Mouse (Mus musculus) embryonic stem cell, embryonic (primary cell): Measurements from ENCODE around the gene Synj2.

Experiments used
- CTCF ChIA-PET, 4 experiments: fragments of 300-600 bp in 2 of 4; fragments of 350-600 bp in 2 of 4; sonication (Branson Sonifier 250); formaldehyde crosslinking; loops; one replicate each; lab custom pipeline; 2022; ENCODE audit warnings: inconsistent platforms in 2 of 4; lab: Charles Lee
- POLR2A ChIA-PET, 4 experiments: fragments of 300-600 bp in 2 of 4; fragments of 350-600 bp in 2 of 4; sonication (Branson Sonifier 250); formaldehyde crosslinking; loops; one replicate each; lab custom pipeline; 2022; ENCODE audit warnings: antibody characterized with exemption in 4 of 4, inconsistent platforms in 1 of 4; lab: Charles Lee

Synj2 gene

DNA sequence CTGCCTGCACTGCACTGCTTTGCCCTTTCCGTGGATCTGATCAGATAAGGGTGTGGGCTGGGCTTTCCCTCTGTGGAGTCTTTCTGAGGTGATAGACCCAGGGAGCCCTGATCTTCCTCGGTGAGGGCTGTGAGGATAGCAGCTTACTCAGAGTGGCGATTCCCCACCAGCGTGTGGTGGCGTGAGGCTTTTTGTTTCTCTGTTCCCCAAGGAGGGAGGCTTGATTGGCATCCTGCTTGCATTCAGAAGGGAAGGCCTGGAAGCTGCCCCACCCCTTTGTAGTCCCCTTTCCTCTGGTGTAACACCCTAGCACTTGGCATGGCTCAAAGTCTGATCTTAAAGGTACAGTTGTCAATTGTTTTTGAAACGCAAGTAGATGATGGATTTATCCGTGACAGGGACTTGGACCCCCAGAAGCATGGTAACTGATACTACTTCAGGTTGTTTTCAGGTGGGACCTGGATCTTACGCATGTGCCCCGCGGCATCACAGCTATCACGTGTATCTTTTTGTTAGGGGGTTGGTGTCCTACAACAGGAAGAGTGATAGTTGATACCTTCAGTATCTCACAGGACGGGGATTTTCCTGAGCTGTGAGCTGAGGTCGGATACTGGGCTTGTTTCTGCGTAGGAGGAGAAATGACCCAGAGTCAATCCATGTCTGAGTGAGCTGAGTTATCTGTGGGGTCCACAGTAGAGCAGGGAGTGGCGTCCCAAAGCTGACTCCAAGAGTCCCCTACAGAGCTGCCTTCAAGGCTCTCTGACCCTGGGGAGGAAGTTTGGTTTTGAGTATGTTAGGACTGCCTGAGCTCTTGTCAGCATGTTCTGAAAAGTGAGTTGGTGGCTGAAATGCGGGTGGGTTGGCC lies 36.2 kb downstream of the Synj2 start:
- ChIA-PET POLR2A (interaction anchor here in 2 of 4 experiments (0.7 to 4.8 kb wide), 29 partner anchors 8 to 177 kb away, joined by 3 to 38 read pairs (median 4); partner anchors contain the start of genes Snx9 (in 1 of the 2) and Synj2 (in 1 of the 2)), CTCF (interaction anchor here in 3 of 4 experiments (0.6 to 1.9 kb wide), 15 partner anchors 18 to 548 kb away, joined by 3 to 7 read pairs (median 5); partner anchors contain the start of gene Synj2 (in 1 of the 3))

DNA sequence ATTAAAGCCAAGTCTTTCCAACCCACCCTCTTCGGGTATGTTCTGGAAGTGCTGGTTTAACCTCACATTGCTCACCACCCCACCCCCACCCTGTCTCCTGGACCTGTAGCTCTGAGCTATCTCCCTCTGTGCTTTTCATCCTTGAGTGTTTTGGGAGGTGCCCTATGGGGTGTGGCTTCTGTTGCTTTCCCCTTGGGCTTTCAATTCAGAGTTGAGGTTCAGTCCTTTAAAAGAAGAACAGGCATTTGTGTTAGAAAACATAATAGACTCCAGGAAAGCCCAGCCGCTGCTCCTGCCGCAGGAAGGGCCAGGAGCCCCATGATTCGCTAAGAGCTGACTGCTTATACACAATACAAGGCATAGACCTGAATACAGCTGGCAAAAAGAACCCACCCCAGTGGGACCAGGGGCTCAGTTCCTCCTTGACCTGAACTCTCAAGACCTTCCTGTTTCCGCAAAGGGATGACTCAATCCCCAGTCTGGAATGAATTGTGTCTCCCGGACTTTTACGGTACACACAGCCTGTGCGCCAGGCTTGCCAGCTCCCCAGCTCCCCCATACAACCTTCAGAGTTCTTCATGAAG lies 36.9 kb downstream of the Synj2 start:
- CTCF ChIA-PET, result interaction anchor here in 3 of 4 experiments (0.6 to 1.9 kb wide), 17 partner anchors 12 to 969 kb away, joined by 3 to 7 read pairs (median 5); partner anchors contain the start of gene Synj2 (in 1 of the 3)
- POLR2A ChIA-PET, result interaction anchor here in 3 of 4 experiments (0.6 to 4.8 kb wide), 30 partner anchors 9 to 654 kb away, joined by 3 to 38 read pairs (median 4); partner anchors contain the start of genes Snx9 (in 1 of the 3) and Synj2 (in 1 of the 3)

DNA sequence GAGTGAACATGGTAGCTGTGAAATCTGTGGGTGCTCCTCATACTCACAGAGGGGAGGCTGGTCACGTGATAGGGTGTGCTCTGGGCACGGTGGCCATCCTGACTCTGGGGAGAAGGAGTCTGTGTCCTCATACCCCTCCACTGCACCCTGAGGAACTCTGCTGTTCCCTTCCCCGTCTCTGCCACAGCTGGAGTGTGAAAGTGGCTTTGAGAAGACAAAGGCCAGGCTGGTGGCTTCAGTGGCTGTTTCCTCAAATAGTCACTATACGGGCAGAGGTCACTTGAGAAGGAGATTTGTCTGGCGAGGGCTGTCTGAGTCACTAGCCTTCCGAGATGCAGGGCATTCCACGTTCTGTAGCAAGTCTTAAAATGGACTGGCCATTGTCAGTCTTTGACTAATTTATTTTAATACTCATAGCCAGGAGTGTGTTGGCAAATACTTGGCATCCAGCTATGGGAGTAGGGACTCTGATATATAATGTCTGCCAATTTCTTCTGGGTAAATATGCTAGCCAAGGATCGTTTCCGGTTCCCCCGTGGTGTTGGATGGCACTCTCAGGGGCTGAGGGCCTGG lies 37.5 kb downstream of the Synj2 start:
- ChIA-PET CTCF (interaction anchor here in 3 of 4 experiments (0.6 to 1.9 kb wide), 13 partner anchors 12 to 969 kb away, joined by 3 to 7 read pairs (median 5); partner anchors contain the start of gene Synj2 (in 1 of the 3)), POLR2A (interaction anchor here in 3 of 4 experiments (0.6 to 4.8 kb wide), 25 partner anchors 9 to 654 kb away, joined by 3 to 38 read pairs (median 4); partner anchors contain the start of gene Synj2 (in 1 of the 3))

DNA sequence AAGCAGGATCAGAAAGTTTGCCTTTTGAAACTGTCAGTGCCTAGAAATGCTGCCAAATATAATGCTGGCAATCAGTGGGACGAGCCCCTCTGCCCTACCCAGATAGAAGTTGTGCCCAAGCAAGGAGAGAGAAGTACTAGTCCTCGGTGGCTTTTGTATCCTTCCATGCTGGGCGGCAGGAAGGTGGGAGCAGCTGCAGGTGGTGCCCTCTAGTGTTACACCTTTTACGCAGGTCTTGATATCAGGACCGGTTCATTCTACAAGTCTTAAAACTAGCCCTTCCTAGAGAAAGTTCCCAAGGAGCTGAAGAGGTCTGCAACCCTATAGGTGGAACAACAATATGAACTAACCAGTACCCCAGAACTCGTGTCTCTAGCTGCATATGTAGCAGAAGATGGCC lies 39.8 kb downstream of the Synj2 start:
- CTCF ChIA-PET, result interaction anchor here in 3 of 4 experiments (0.6 to 1.7 kb wide), 8 partner anchors 20 to 74 kb away, joined by 3 to 9 read pairs (median 3); partner anchors contain the start of gene Synj2 (in 2 of the 3)
- POLR2A ChIA-PET, result interaction anchor here in 3 of 4 experiments (0.6 to 4.9 kb wide), 9 partner anchors 12 to 184 kb away, joined by 3 to 25 read pairs (median 4); no protein-coding TSS in a partner anchor

DNA sequence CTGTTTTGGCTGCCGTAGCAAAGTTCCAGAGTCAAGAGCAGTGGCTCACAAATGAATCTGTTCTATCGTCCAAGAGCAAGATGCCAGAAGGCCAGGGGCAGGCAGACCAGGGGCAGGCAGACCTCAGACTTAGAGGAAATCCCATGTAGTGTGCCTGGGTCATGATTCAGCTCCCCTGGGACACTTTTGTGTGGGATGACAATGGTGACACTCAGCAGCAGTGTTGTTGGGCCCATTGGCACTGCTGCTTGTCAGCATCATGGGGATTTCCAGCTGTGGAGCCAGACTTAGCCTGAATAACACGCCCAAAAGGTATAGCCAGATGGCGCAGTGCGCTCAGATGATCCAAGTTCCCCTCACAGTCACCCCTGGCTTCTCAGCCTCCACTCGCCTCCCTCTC lies 42.1 kb downstream of the Synj2 start:
- POLR2A ChIA-PET, result interaction anchor here in 3 of 4 experiments (0.6 to 4.9 kb wide), 4 partner anchors 14 to 49 kb away, joined by 3 to 25 read pairs (median 4); no protein-coding TSS in a partner anchor
- CTCF ChIA-PET, result interaction anchor here in 3 of 4 experiments (0.6 to 1.9 kb wide), 4 partner anchors 7 to 62 kb away, joined by 3 to 5 read pairs (median 4); no protein-coding TSS in a partner anchor

DNA sequence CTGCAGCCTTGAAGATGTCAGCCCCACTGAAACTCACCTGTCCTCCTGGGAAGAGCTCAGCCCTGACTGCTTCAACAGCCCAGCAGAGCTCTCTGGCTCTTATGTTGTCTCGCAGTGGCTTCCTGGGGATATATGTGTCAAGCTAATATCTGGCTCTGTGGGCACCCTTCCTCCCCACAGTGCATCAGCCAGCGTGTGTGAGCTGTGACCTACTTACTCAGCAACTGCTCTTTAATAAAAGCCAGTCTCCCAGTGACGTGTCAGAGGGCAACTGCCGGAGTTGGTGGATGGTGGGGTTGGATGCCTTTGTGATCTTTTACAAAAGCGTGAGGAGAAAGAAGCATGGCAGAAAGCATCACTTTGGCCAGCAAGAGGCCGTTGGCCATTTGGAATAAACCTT lies 42.8 kb downstream of the Synj2 start:
- ChIA-PET CTCF (interaction anchor here in 2 of 4 experiments (0.6 to 1.9 kb wide), 4 partner anchors 8 to 71 kb away, joined by 3 to 5 read pairs (median 4); no protein-coding TSS in a partner anchor), POLR2A (interaction anchor here in 2 of 4 experiments (0.7 to 4.9 kb wide), 10 partner anchors 9 to 90 kb away, joined by 3 to 25 read pairs (median 3); no protein-coding TSS in a partner anchor)

DNA sequence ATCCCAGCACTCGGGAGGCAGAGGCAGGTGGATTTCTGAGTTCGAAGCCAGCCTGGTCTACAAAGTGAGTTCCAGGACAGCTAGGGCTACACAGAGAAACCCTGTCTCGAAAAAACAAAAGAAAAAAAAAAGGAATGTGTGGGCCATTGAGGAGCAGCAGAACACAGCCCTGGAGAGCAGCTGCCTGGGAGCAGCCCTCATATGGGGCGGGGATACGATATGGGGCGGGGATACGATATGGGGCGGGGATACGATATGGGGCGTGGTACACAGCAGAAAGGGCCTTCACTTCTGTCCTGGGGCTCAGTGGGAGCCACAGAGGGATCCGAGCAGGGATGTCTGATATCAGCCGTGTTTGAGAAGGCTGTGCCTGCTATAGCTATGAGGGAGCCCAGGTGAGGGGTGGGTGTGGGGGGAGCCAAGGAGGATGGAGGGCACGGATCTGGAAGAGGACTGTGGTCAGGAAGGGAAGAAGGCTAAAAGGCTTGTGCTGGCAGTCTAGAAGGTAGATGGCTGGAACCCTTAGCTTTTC lies 43.7 kb downstream of the Synj2 start:
- POLR2A ChIA-PET, result interaction anchor here (0.5 to 4.9 kb wide), 16 partner anchors 9 to 408 kb away, joined by 3 to 25 read pairs (median 3); no protein-coding TSS in a partner anchor
- CTCF ChIA-PET, result interaction anchor here in 2 of 4 experiments (0.6 to 1.8 kb wide), 4 partner anchors 9 to 72 kb away, joined by 3 to 5 read pairs (median 4); no protein-coding TSS in a partner anchor

DNA sequence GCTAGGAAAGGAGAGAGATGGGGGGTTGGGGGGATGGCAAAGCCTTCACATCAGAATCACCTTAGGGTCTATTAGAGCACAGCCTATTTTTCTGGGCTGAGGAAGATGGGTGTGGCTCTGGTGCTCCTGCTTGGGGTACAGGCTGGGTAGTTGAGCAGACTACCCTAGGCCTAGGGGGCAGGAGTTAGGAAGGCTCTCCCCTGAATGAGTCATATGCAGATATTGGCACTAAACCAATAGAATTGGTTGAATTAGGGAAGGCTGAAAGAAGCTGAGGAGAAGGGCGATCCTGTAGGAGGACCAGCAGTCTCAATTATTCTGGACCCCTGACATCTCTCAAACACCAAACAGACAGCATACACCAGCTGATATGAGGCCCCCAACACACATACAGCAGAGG lies 44.2 kb downstream of the Synj2 start:
- POLR2A ChIA-PET, result interaction anchor here (0.5 to 4.9 kb wide), 9 partner anchors 10 to 81 kb away, joined by 3 to 25 read pairs (median 4); no protein-coding TSS in a partner anchor
- CTCF ChIA-PET, result interaction anchor here in 1 of 4 experiments (1.1 to 1.8 kb wide), 3 partner anchors 10 to 70 kb away, joined by 3 to 4 read pairs (median 4); no protein-coding TSS in a partner anchor

DNA sequence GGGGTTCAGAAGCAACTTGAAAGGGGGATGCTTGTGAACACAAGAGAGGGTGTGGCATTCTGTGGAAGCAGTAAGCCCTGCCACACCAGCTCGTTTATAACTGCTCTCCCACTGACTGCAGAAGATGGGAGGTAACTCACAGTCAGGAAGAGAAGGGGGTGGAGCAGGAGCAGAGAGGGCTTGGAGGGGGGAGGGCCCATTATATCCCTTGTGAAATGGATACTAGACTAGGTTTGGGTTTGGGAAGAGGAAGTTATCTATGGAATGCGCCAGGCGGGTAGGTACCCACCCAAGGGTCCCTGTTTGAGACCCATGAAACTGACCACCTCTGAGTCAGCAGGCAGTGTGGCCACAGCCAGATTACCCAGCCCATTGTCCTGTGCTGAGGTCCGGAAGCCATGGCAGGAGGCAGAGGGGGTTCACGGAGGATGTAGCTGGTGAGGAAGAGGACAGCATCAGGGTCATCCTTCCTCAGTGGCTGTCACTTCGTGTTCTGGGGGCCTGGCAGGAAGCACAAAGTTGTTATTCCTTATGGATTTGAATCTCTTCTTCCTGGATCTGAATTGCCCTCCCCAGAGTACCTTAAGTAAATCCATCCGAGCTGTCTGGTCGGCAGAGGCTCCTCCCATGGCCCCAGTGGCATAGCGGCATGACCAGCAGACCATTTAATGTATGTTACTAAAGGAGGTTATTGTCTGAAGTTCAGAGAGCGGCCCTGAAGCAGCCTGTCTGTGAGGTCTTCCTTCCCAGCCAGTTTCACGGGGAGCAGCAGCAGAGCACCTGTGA lies 46.4 kb downstream of the Synj2 start:
- ChIA-PET POLR2A (interaction anchor here in 3 of 4 experiments (0.6 to 2.6 kb wide), 12 partner anchors 10 to 175 kb away, joined by 3 to 10 read pairs (median 5); no protein-coding TSS in a partner anchor), CTCF (interaction anchor here in 2 of 4 experiments (0.5 to 2.3 kb wide), 3 partner anchors 14 to 57 kb away, joined by 3 to 6 read pairs (median 3); no protein-coding TSS in a partner anchor)

DNA sequence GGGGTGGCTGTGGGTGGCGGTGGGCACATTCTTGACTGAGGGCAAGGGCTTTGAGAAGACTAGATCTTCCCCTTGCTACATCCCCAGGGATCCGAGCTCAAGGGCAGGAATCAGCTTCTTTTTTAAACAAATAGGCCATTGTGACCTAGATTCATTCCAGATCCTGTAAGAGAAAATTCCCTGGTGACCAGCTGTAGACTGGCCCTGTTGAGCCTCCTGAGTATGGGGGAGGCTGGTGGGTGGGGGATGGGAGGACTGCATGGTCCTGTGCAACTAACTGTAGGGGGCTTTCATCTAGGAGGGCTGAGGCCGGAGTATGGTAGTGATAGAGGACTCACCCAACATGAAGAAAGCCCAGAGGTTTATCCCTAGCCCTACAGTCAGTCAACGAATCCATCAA lies 47.0 kb downstream of the Synj2 start:
- POLR2A ChIA-PET, result interaction anchor here in 3 of 4 experiments (0.7 to 2.6 kb wide), 8 partner anchors 10 to 36 kb away, joined by 3 to 10 read pairs (median 6); no protein-coding TSS in a partner anchor
- CTCF ChIA-PET, result interaction anchor here in 1 of 4 experiments (2.3 kb wide), 1 partner anchor 13 kb away, joined by 6 read pairs; no protein-coding TSS in a partner anchor

DNA sequence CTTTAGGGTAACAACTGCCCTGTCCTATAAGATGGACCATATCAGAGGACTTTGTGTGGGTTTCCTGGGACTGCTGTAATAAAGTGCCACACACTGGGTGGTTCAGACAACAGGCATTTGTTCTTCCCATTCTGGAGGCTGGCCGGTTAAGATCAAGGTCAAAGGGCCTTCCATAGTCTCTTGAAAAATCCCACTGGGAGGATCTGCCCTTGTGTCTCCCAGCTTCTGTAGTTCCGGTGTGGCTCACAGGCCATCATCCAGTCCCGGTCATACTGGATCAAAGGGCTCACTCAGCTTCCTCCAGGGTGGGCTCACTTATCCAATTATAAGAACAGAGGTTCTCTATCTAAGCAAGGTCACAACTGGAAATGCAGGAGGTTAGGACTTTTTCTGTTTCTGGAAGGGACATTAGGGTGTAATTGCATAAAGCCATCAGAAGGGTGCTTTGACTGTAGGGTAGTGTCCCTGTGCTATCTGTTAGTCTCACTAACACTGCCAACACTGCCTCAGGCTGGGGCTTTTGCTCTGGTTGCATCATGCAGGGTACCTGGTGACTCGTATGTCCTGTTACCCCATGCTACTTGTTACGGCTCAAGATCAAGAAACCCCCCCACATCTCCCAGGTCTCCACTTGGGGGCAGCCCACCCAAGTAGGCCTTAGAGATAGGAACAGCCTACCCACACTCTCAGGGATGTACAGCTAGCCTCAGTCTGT lies 51.9 kb downstream of the Synj2 start:
- POLR2A ChIA-PET, result interaction anchor here in 1 of 4 experiments (0.7 to 2.1 kb wide), 3 partner anchors 11 to 15 kb away, joined by 4 to 7 read pairs (median 4); no protein-coding TSS in a partner anchor
- CTCF ChIA-PET, result interaction anchor here in 3 of 4 experiments (0.7 to 1.3 kb wide), 3 partner anchors 12 to 103 kb away, joined by 3 to 4 read pairs (median 4); no protein-coding TSS in a partner anchor

DNA sequence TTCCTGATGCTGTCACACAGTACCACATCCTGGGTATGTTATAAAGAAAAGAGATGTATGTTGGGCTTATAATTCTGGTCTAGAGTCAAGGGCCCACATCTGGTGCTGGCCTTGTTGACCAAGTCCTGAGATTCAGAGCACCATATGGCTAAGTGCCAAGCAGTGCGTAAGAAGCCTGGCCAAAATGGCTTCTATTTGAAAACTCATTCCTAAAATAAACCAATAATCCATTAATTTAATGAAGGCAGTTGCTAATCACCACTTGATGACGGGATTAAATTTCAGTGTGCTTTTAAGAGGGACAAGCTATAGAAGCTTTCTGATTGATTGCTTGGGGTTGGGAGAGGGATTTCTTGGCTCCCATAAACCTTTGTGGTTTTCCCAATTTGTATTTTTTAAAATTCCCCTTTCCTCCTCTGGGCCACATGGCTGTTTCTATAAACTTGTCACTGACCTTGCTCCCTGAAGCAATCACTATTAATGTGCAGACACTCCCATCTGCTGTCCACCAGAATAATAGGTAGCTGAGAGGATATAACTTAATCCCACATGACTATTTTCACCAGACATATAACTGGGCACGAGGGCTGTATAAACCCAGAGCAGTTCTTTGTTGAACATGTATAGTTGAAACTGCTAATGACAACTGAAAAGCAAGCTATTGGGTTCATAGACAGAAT lies 52.6 kb downstream of the Synj2 start:
- ChIA-PET POLR2A (interaction anchor here in 1 of 4 experiments (0.9 to 2.1 kb wide), 3 partner anchors 10 to 14 kb away, joined by 3 to 7 read pairs (median 4); no protein-coding TSS in a partner anchor), CTCF (interaction anchor here in 3 of 4 experiments (0.7 to 1.3 kb wide), 3 partner anchors 12 to 104 kb away, joined by 3 to 4 read pairs (median 4); no protein-coding TSS in a partner anchor)

DNA sequence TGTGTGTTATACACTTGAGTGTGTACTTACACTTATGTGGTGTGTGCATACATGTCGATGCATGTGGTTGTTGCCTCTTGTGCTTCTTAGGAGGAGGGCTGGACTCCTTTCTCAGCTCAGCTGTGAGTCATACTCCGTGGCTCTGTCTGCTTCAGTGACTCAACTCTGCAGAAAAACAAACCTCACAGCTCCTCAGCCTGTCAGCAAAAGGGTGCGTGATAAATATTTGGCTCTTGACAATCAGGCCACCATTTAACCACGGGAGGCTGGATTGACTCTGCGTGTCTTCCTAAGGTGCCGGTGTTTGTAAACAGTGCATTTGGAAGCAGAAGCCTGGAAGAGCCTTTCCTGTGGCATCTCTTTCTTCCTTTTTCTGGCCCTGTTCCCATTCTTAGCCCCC lies 53.5 kb downstream of the Synj2 start:
- ChIA-PET CTCF (interaction anchor here in 1 of 4 experiments (1.3 kb wide), 1 partner anchor 11 kb away, joined by 3 read pairs; no protein-coding TSS in a partner anchor), POLR2A (interaction anchor here in 1 of 4 experiments (0.9 to 2.1 kb wide), 3 partner anchors 10 to 13 kb away, joined by 3 to 7 read pairs (median 4); no protein-coding TSS in a partner anchor)

DNA sequence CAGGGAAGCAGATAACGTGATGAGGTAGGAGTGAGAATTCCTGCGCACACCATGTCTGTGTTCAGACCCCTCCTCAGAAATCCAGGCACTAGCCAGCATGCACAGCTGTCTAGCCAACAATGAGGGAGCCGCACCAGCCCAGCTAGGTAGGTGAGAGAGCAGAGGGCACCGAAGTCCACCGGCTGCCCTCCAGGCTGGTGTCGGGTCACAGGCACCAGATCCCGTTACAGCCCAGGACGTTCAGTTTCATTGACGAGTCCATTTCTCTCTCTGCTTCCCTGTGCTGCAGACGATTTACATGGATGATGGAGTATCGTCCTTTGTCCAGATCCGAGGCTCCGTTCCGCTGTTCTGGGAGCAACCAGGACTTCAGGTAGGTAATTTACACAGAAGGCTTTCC lies 55.5 kb downstream of the Synj2 start:
- CTCF ChIA-PET, result interaction anchor here in 1 of 4 experiments (1.2 to 1.8 kb wide), 2 partner anchors 15 to 56 kb away, joined by 3 to 4 read pairs; no protein-coding TSS in a partner anchor

More for the DNA sequence above, 55.5 kb downstream of the Synj2 start:
- POLR2A ChIA-PET, result interaction anchor here in 3 of 4 experiments (0.7 to 3.9 kb wide), 10 partner anchors 10 to 93 kb away, joined by 3 to 38 read pairs (median 4); partner anchors contain the start of genes Gtf2h5 (in 1 of the 3) and Serac1 (in 1 of the 3)
